Mouse (Mus musculus): ENCODE results near the gene Ifitm10.
"Not testable (repeated sequence)": the region's sequence is repeated elsewhere in the genome, so short reads cannot be mapped to it uniquely, and the experiment has no call there.

Ifitm10 gene

DNA sequence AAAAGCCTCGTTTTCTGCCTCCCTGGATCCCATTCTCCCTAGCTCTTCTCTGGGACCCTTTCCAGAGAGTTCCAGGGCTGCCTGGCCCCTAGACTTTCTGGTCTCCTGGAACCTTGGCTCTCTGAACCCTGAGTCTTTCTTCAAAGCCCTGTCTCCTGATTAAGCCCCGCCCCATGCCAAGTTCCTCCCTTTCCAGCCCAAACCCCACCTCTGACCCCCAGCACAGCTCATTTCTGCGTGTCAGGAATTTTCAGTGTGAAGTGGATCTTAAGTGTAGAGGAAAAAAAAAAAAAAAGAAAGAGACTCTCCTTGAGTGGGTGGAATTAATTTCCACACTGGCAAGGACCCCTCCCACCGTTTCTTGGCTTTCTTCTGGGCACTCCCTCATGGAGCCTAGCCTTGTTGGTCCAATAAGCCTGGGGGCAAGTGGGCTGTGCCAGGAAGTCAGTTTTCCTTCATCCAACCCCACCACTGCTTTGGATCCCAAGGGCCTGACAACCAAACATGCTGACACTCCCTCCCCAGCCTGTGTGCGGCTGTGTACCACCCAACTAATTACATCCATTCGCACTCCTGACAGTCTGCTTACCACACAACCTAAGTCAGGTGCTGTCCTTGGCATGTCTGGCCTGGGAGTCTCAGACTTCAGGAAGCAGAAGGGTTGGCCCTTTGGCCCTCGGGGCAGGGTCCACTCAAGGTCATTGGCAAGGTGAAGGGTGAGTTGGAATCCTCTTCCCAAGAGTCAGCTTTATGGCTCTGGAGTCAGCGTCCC, at the start of gene Ifitm10:
Gene Ifitm10 (minus strand): TSS at position 113 of the 772 bp plus-strand sequence.
- no peak for DNase-seq

DNA sequence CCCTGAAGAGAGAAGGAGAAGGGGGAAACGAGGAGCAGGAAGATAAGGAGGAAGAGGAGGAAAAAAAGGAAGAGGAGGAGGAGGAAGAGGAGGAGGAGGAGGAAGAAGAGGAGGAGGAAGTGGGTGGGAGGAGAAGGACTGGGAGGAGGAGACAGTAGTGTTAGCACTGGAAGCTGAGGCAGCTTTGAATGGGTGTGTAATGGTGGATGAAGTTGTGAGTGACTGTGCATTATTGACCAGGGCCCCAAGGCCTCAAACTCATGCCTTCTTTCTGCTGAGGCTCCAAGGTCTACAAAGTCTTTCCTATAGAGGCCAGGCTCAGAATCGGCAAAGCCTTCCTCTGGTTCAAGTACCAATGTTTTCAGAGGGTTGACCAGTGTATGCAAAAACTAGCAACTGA, 48.3 kb upstream of the Ifitm10 start:
- DNase-seq, result no peak

DNA sequence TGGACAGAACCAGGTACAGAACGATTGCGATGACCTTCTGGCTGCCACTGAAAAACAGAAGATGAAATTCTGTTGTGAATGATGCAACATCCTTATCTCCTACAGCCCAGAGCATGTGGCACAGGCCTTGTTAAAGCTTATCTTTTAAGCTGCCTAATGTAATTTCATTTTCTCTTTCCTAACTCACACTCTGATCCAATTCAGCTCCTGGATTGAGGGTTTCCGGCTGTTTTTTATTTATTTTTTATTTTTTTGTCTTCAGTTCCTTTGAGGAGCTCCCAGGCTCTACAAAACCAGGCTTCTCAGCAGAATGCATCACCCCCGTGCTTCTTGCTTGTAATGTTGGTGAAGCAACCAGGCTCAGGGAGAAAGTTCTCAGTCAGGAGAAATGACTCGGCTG, 46.3 kb upstream of the Ifitm10 start:
- no peak for DNase-seq

DNA sequence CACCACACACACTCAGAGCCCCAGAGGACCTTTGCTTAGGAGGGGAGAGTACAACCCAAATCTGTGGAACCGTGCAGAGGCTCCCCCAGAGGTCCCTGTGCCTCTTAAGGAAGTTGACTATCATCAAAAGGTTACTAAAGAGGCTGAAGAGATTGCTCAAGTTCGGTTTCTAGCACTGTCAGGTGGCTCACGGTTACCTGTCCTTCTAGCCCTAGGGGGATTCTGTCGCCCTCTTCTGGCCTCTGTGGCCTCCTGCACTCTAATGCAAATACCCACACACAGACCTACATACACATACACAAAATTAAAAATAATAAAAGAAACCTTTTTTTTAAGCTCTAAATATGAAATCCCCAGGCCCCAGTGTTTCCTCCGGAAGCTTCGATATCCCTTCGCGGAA, 45.1 kb upstream of the Ifitm10 start:
- DNase-seq, result no peak

DNA sequence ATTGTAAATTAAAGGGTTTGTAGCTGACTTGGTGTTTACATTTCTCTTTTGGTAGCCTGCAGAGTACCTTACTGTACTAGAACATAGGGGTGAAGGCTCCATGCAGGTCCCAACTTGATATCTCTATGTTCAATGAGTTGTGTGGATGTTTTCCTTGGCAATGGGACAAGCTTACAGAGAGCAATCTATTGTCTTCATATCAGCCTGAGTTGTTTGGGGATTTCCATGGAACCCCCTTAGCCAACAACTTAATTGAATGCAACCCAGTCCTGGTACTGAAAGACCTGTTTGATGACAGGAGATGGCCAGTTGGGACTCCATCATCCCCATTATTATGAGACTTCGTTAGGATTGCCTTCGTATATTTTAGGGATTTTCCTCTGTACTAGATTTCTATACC, 44.5 kb upstream of the Ifitm10 start:
- no peak for DNase-seq

DNA sequence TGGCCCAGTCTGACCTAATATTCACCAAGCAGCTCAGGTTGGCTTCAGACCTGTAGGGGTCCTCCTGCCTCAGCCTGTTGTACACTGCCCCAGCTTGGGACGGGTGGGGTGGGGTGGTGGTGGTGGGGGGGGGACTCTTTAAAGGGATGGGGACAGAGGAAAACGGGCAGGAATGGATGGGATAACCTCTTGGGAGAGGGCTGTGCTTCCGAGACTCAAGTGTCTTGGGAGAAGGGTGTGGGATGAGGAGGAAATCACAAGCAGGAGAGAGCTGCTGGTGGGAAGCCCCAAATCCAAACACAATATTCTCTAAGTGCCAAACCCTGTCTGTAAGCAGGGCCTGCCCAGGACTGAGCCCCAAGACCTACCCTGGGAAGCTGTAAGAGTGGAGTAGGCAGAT, 42.7 kb upstream of the Ifitm10 start:
- DNase-seq, result no peak

DNA sequence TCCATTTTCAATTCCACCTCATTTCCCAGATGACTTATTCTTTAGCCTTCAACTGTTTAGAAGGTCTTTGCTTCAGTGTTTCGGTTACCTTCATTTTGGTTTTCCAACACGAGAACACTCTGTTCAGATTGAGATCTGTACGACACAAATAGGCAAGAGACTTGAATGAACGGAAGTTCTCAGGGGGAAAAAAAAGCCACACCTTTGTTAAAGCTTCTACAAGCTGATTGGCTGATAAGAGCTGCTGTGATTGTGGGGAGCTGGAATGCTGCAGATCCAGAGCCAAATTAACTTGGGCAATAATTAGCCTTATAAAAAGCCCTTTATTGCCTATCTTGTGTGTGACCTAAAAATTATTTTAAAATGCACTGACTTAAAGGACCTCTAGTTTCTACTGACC, 41.8 kb upstream of the Ifitm10 start:
- DNase-seq, result no peak

DNA sequence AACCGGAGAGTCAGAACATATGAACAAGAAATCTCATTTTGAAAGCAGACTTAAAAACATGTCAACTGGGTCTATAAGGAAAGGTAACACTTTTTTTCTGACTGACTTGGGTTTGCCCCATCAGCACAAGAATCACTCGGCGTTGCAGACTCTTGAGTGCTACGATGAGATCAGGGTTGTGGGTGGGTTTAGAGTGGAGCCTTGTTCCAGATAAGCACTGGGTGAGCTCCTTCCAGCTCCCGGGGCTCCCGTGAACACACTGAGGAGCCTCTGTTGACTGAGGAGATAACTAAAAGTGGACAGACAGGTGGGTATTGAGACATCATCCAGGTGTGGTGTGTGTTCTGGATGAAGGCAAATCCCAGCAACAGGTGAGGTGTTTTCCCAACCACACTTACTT, 39.7 kb upstream of the Ifitm10 start:
- DNase-seq, result no peak

DNA sequence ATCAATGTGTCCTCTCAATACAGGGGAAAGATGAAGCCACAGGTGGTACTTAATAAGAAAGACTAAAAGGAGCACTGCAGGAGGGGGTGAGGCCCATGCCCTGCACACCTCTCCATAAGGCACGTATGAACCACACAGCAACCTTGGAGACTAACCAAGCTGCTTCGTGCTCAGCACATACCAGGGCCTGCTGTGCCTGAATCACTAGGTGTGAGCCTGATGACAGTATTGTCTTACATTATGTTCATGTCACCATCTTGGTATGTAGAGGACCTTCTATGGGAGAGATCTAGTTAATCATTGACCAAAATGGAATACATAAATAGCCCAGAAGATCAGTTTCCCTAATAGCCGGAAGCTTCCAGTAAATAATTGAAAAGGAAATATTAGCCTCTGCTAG, 36.0 kb upstream of the Ifitm10 start:
- DNase-seq, result no peak

DNA sequence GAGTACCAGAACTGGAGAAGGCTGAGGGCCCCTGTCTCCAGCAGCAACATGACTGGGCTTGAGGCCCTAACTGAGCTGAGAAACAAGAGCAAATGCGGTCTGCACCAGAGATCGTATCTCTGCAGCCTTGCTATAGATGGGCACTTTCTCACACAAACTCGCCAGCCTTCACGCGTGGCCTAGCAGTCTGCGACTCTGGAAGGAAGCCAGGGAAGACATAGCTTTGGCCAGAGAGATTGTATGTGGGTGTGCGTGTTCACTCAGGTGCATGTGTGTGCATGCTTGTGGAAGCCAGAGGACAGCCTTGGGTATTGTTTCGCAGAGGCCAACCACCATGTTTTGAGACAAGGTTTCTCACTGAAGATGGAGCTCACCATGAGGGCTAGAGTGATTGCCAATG, 35.1 kb upstream of the Ifitm10 start:
- DNase-seq, result no peak

DNA sequence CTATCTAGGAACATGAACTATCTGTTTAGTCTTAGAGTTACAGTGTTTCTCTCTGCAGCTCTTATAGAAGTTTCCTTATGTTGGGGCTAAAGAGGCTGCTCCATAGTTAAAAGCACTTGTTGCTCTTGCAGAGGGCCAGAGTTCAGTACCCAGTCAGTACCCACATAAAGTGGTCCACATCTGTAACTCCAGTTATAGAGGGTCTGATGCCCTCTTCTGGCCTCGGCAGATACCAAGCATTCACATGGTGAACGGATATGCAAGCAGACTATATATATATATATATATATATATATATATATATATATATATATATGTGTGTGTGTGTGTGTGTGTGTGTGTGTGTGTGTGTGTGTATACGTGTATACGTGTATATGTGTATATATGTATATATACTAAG, 34.4 kb upstream of the Ifitm10 start:
- peak; percentile 41 for DNase-seq

DNA sequence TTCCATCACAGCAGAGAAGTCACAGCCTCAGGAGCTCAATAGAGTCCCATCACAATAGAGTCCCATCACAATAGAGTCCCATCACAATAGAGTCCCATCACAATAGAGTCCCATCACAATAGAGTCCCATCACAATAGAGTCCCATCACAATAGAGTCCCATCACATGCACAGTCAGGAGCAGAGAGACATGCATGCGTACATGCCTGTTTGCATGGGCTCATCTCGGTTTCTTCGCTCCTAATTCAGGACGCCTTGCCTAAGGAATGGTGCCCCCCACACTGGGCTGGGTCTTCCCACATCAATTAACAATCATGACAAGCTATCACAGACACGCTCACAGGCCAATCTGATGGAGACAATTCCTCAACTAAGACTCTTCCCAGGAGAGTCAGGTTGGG, 31.6 kb upstream of the Ifitm10 start:
- not testable (repeated sequence) for DNase-seq

DNA sequence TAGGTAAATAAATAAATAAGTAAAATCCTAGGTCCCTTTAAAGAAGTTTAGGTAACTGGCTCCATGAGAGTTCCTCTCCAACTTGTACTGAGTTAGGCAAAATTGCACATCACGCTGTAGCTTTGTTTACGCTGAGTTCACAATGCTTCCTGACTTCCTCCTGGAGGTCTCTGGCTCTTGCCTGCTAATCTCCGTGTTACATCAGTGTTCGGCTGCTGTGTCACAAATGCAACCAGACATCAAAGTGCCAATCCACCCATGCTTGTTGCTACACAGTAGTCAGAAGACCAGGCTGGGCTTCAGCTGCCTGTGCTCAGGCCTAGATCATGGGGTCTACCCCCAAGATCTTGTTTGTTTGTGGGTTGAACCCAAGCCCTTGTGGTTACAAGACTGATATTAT, 30.0 kb upstream of the Ifitm10 start:
- DNase-seq, result peak; percentile 36

DNA sequence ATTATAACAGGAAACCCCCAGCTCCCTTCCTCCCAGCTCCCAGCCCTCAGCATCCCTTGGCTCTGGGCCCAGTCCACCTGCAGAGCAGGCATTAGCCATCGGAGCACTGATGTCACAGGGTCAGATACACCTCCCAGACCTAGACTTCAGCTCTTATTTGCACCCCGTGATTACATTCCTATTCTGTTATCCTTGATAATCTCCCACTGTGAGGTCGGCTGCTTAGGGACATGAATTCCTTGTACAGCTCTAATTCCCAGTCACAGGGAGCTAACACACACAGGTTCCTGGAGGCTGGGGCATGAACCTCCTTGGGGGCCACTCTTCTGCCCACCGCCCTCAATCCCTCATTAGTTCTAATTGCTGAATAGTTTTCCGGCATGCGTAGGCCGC, 27.2 kb upstream of the Ifitm10 start:
- DNase-seq, result no peak

DNA sequence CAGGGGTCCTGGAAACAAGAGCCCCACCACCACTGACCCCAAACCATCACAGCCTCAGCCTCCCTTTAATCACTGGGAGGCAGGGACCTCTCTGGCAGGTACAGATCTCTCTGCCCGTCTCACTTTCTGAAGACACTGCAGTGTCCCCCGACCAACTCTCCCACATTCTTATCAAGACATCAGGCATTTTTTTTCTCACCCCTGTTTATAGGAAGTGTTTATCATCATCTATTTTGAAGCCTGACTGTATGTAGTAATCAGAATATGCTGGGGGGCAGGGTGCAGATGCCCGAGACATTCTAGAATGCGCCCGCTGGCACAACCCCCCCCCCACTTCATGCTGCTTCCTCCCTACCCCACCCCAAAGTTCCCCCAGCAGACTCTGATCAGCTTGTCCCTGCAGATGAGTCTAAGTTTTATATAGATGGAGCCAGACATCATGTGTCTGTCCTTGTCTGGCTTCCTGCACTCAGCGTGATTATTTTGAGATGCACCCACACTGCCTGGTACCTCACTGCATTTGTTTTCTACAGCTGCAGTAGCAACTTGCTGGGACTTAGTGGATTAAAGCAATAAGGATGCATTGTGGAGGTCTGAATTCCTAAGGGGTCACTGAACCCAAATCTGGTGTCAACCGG, 26.7 kb upstream of the Ifitm10 start:
- DNase-seq, result no peak

DNA sequence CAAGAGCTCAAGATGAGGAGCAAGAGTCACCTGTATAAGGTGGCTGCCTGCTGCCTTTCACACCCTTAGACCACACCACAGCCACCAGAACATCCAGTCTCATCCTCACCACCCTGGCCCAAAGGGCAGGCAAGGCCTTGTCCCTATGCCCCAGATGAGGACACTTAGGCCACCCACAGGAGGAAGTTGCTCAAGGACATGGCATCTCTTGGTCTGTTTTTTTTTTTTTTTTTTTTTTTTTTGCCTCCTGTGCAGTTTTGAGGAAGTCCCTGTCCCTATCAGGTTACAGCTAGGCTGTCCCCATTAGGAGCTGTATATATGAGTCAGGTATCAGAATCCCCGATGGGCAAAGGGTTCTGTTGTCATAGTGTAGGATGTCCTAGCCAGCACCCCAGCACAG, 25.7 kb upstream of the Ifitm10 start:
- no peak for DNase-seq

DNA sequence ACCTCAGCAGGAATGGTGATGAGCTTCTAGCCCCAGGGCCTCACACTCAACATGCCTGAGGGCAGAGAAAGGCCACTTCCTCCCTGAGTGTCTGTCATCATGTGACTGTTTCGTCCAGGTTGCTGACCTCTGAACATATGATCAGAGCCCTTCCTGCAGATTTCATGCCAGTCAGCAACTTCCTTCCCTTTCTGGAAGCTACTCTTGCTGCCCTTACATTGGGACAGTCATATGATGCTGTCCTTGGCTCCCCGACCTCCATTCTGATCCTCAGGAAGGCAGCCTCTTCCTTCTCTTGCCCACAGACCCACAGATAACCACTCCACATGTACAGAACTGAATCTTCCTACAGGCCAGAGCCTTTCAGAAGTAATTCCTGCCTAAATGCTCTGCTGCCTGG, 24.5 kb upstream of the Ifitm10 start:
- DNase-seq, result no peak

DNA sequence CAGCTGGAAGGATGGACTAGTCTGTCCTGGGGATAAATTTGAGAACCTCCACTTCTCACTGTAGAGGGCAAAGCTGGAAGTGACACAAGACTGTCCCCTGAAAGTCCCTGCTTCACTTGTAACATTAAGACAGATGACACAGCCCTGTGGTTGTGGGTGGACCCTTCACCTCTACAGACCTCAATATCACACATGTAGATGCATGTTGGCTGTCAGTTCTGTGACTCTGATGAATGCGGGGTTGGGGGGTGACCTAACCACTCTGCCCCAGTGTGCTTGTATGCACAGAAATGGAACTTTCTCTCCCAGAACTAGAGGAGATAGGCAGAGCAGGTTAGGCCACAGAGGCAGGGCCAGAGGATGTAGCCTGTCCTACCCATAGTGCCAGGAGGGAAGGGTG, 23.1 kb upstream of the Ifitm10 start:
- DNase-seq, result no peak

DNA sequence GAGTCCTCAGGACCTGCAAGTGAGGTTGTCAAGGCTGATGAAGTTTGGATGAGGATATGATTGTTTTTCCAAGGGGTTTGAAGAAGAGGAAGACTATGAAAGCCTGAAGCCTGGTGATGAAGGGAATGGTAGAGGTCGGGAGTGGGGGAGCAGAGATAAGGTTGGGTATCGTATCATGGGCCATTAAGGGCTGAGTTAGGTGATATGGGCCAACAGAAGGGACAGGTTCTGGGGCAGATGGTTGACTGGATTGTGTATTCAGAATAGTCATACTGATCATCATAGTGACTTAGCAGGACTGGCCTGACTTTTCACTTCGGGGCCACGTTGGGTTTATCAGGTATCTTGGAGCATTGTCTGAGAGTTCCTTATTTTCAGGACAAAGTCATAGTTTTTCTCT, 21.9 kb upstream of the Ifitm10 start:
- DNase-seq, result no peak

DNA sequence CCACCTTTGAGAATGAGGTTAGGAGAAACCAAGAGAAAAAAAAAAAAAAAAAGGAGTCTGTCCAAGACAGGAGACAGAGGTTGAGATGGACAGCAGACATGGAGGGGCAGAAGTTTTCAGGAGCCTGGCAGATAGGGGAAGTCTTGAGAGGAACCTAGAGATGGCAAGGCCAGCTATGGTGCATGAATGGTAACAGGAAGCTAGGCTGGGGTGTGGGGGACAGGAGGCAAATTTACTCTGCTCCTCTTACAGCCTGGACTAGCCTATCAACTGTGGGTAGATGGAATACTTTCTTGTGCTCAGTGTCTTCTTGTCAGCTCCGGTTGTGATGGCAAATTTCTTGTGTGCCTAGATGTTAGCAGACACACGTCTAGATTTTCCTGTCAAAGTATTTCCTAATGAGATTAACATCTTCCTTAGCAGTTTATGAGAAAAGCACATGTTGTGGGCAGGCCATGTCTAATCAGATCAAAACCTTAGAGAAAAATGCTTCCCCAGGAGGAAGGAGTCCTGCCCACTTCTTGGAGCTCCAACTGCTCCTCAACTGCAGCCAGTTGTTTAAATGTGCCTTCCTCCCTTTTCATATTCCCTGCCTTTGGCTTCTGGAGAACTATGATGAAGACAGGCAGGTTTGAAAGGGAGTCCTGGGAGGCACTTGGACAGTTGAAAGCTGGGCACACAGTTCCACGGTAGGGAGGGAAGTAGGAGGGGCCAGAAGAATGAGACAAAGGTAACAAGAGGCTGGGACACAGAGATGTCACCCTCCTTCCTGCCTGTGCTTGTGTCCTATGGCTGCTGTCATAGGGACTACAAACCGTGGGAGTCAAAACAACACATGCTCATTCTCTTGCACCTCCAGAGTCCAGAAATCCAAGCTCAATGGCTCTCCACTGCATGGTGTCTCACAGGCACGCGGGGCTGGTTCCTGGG, 21.0 kb upstream of the Ifitm10 start:
- no peak for DNase-seq

DNA sequence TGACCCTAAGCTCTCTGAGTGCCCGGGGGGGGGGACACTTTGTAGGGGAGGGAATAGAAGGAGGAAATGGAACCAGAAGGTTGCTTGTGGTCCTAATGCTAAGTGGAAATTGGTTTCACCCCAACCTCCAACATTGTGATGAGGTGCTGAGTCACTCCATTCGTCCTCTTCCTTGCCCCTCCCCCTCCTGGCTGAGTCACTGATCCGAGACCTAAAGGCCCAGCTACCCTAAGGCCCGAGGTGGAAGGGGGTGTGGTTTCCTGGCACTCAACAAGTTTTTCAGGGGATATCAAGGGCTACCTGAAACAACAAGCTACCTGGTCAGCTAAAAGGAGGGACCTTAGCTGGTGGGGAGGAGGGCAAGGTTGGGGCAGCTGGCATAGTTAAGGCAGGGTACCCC, 19.6 kb upstream of the Ifitm10 start:
- no peak for DNase-seq

DNA sequence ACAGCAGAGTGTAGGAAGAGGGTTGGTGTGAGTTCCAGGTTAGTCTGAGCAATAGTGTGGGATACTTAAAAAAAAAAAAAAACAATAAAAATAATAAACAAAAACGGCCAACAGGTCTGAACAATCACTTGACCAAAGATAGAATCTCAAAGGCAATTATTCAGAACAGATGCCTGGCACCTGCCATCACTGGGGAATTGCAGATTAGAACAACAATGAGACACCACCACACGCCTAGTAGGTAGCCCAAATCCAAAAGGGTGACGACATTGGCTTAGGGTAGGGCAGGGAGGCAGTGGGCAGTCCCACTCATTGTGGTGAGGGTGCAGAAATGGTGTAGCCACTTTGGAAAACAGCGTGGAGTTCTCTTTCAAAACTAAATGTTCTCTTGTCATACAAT, 18.1 kb upstream of the Ifitm10 start:
- no peak for DNase-seq

DNA sequence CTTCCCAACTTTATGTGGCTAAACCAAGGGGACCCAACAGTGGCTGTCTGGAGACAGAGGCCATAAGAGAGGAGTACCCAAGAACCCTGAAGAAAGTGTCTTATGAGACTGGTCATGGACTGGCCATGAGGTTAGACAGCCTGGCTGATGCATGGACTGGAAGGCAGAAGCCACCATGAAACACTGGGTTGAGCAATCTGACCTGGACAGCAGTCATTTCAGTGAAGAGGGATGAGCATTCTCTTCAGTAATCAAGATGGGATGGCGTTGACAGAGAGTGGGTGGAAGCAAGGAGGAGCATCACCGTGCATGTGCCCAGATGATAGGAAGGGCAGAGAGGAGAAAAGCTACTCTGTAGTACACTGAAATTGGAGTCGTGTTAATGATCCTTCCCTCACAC, 17.6 kb upstream of the Ifitm10 start:
- DNase-seq, result no peak
